Mouse (Mus musculus) lung, embryonic 15.5 days (tissue): ENCODE results near the gene Gm49776. TPM values are rescaled to one million over a fixed set of nuclear protein-coding genes. Genes with fewer than 3 reads are reported as not detected.
A peak's percentile ranks its signal among the peaks of the same experiment; 100 is the strongest.

Experiments
- ATAC-seq: fragments of 200-750 bp; cut with Nextera tagmentation; 2 replicates; pipeline ENCODE4 v1.8.0; 2017; ENCODE audit warnings: moderate number of reproducible peaks, borderline replicate concordance; ENCODE audit not compliant: low FRiP score, low TSS enrichment; ENCODE audit errors: extremely low read depth
- H3K27ac ChIP-seq: fragments of 300-500 bp; sonication (generic); 2 replicates; pipeline ENCODE4 v1.5.1; 2015; ENCODE audit warnings: moderate library complexity, mild to moderate bottlenecking, inconsistent platforms
- H3K27me3 ChIP-seq: fragments of 300-500 bp; sonication (generic); 2 replicates; pipeline ENCODE4 v1.6.1; 2015; ENCODE audit warnings: inconsistent platforms
- H3K36me3 ChIP-seq: fragments of 300-500 bp; sonication (generic); 2 replicates; pipeline ENCODE4 v1.6.1; 2015; ENCODE audit warnings: inconsistent platforms
- H3K4me1 ChIP-seq: fragments of 300-500 bp; sonication (generic); 2 replicates; pipeline ENCODE4 v1.6.1; 2015; ENCODE audit warnings: inconsistent platforms
- H3K4me2 ChIP-seq: fragments of 300-500 bp; sonication (generic); 2 replicates; pipeline ENCODE4 v1.6.1; 2015; ENCODE audit warnings: inconsistent platforms, mild to moderate bottlenecking, moderate library complexity
- H3K4me3 ChIP-seq: fragments of 300-500 bp; sonication (generic); 2 replicates; pipeline ENCODE4 v1.5.1; 2015; ENCODE audit warnings: mild to moderate bottlenecking, inconsistent platforms
- H3K9ac ChIP-seq: fragments of 300-500 bp; sonication (generic); 2 replicates; pipeline ENCODE4 v1.6.1; 2015; ENCODE audit warnings: inconsistent platforms
- H3K9me3 ChIP-seq: fragments of 300-500 bp; sonication (generic); 2 replicates; pipeline ENCODE4 v1.6.1; 2016; ENCODE audit warnings: inconsistent platforms
- WGBS: fragments of 180-500 bp; shearing (Covaris S2); methylation state at CpG from one replicate; pipeline ENCODE4 v1.1.7; 2015; 5-methylcytosine and 5-hydroxymethylcytosine counted together
- polyA plus RNA-seq: library from polyadenylated mRNA; unstranded; fragments of >200 nt; fragmentation: Nextera tagmentation; extraction: Ambion mirVana; gene quantifications from 2 replicates; pipeline ENCODE4 v1.2.1, GENCODE M21; 2015

Gm49776 gene
- polyA plus RNA-seq, 1 experiment from 2014 or later: 2.4 TPM

GRCm38 (mm10) chr16:18217579-18217978, 40.5 kb downstream of the Gm49776 start, which contains the start of gene Ccdc188:
Gene Ccdc188, plus strand, starts transcription at chr16:18217879.
- WGBS: 86% methylated on average over 4 of the region's 4 CpGs
- Histone ChIP-seq H3K4me2 (no peak within 1 kb of the TSS), H3K4me3 (no peak within 1 kb of the TSS), H3K9ac (no peak within 1 kb of the TSS), H3K9me3 (no peaks in the 10 kb centered on the region), H3K36me3 (peaks cover 1% of the 10 kb centered on the region; the same call in 1 of the 2 replicates), H3K4me1 (peaks cover 19% of the 10 kb centered on the region), H3K27ac (no peak within 1 kb of the TSS), H3K27me3 (no peaks in the 10 kb centered on the region)
- no peak for ATAC-seq

DNA sequence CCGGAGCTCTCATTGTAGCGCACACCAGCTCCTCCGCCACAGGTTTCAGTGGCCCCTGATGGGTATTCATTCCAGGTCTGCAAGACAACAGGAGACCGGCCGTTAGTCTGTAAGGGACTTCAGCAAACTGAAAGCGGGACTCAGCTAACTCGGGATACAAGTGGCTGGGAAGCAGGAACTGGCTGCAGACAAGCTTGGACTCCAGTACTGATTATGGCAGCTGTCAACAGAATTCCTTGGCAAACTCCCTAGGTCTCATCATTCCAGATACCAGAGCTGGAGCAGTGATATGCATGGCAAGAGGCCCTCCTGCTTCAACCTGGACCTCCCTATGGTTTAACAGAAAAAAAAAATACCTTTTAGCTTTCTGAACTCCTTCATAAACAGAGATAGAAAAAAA, 43.3 kb downstream of the Gm49776 start:
- 69% methylated on average over 7 of the region's 7 CpGs for WGBS
- Histone ChIP-seq H3K27me3 (no peaks in the 10 kb centered on the region), H3K4me2 (no peak overlapping the region), H3K27ac (no peak overlapping the region), H3K36me3 (no peaks in the 10 kb centered on the region), H3K4me3 (no peak overlapping the region), H3K9me3 (no peaks in the 10 kb centered on the region), H3K9ac (no peak overlapping the region), H3K4me1 (peaks cover 10% of the 10 kb centered on the region)
- no peak for ATAC-seq

GRCm38 (mm10) chr16:18213689-18214088, 44.4 kb downstream of the Gm49776 start:
- ATAC-seq: no peak
- no peak overlapping the region for H3K4me3 ChIP-seq
- no peak overlapping the region for H3K9ac ChIP-seq
- H3K27me3 ChIP-seq: no peaks in the 10 kb centered on the region
- WGBS: 44% methylated on average over 6 of the region's 6 CpGs
- peaks cover 5% of the 10 kb centered on the region; the same call in 1 of the 2 replicates for H3K4me1 ChIP-seq
- H3K36me3 ChIP-seq: no peaks in the 10 kb centered on the region
- no peak overlapping the region for H3K27ac ChIP-seq
- no peak overlapping the region for H3K4me2 ChIP-seq
- no peaks in the 10 kb centered on the region for H3K9me3 ChIP-seq

DNA sequence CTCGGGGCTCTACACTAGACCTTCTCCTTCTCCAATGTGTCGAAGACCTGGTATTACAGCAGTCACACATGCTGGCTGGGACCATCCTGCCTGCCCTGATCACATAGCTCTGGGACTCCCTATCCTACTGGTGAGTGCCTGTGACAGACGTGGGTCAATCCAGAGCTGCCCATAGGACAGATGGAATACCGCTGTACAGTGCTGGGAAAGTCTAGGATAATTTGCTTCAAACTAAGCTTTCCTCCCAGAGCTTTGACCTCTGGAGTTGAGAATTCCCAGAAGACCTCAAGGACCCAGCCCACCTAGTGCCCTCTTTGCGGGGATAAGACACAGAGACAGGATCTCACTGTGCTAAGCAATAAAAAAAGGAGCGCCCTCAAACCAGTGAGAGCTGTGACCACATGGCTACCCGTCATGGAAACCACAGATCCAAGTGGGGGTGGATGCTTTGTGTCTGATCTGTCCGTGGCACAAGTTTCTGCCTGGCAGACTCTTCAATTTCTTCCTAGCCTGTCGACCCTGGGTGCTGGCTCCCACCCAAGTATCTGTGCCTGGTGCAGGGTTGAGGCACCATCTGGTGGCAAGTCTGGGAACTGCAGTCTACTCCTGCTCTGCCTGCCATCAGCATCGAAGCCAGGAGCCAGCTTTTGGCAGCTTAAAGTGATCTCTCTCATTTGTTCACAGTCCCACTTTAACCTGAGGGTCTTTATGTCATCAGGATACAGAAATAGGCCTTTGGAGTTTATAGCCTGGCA, 46.5 kb downstream of the Gm49776 start:
- no peaks in the 10 kb centered on the region for H3K27me3 ChIP-seq
- no peak overlapping the region for H3K4me3 ChIP-seq
- H3K27ac ChIP-seq: no peak overlapping the region
- WGBS: 44% methylated on average over 10 of the region's 10 CpGs
- 0 out of 2 replicates have a peak, but pooled peaks have one; percentile 21 for ATAC-seq
- H3K36me3 ChIP-seq: no peaks in the 10 kb centered on the region
- H3K4me2 ChIP-seq: no peak overlapping the region
- no peaks in the 10 kb centered on the region for H3K9me3 ChIP-seq
- no peak overlapping the region for H3K9ac ChIP-seq
- peaks cover 5% of the 10 kb centered on the region; the same call in 1 of the 2 replicates for H3K4me1 ChIP-seq

DNA sequence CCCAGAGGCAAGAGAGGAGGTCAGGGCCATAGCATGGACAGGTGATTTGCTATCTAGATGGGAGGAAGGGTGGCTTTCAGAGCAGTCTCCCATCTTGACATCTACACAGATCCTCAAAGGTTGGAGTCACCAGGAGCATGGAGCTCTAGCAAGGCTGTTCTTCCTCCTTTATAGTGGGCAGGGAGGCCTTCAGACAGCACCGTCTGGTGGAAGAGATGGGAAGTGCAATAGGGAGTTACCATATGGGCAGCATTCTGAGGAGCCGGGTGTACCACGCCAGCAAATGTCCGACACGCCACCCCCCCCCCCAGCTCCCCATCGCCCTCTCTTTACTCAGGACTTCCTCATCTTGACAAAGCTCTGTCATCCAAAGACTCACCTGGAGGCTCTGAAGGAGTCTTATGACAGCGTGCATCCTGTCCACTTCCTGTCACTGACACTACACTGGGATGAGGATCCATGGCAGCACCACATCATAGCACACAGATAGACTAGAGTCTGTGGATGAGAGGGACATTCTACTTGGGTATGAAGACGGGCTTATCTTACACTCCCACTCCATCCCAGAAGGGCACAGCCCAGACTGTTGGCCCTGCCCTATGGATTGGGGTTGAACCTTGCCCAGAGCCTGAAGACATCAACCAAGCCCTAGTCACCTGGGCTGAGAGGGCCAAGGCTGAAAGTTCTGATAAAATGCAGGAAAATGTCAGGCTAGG, 47.3 kb downstream of the Gm49776 start:
- no peaks in the 10 kb centered on the region for H3K27me3 ChIP-seq
- H3K36me3 ChIP-seq: no peaks in the 10 kb centered on the region
- peaks cover 5% of the 10 kb centered on the region; the same call in 1 of the 2 replicates for H3K4me1 ChIP-seq
- H3K9ac ChIP-seq: no peak overlapping the region
- no peaks in the 10 kb centered on the region for H3K9me3 ChIP-seq
- ATAC-seq: 0 out of 2 replicates have a peak, but pooled peaks have one; percentile 2
- H3K4me3 ChIP-seq: no peak overlapping the region
- no peak overlapping the region for H3K27ac ChIP-seq
- H3K4me2 ChIP-seq: no peak overlapping the region
- 23% methylated on average over 8 of the region's 8 CpGs for WGBS

DNA sequence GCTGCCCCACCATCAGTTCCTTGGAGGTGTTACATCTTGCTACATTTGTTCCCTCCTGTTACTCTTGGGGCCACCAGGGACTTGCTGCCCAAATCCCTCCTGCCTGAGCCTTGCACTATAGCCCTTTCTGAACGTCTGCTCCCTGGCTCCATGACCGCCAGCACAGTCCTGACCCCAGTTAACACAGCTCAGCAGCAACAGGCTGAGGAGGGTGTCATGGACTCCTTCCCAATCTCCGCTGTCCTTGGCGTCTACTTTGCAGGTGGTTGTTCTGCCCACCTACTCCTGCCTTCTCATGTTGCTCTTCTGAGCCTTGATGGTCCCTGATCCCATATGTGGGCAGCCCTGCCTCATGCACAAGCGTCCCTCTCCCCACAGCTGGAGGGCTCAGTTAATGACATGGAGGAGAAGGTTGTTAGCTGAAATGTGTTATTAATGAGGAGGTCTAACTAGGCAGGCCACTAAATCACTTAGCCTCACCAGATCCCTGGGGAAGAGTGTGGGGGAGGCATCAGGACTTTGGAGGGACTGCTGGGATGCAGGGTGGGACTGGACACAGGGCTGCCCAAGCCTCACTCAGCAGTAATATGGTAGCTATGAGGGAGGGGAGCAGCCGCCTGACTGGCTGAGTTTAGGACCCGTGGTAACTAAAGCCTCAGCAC, 54.6 kb downstream of the Gm49776 start:
- Histone ChIP-seq H3K4me2 (no peak overlapping the region), H3K36me3 (no peaks in the 10 kb centered on the region), H3K9me3 (no peaks in the 10 kb centered on the region), H3K4me3 (no peak overlapping the region), H3K9ac (no peak overlapping the region), H3K27me3 (no peaks in the 10 kb centered on the region), H3K4me1 (no peaks in the 10 kb centered on the region), H3K27ac (no peak overlapping the region)
- ATAC-seq: no peak
- WGBS: 58% methylated on average over 7 of the region's 7 CpGs

GRCm38 (mm10) chr16:18202061-18202460, 56.1 kb downstream of the Gm49776 start:
- ATAC-seq: no peak
- Histone ChIP-seq H3K27me3 (no peaks in the 10 kb centered on the region), H3K9ac (no peak overlapping the region), H3K9me3 (no peaks in the 10 kb centered on the region), H3K4me2 (no peak overlapping the region), H3K36me3 (no peaks in the 10 kb centered on the region), H3K4me1 (no peaks in the 10 kb centered on the region), H3K4me3 (no peak overlapping the region), H3K27ac (no peak overlapping the region)
- 89% methylated on average over 1 of the region's 1 CpGs for WGBS

- H3K4me2 ChIP-seq: no peak overlapping the region
- 27% methylated on average over 1 of the region's 1 CpGs for WGBS
- H3K4me1 ChIP-seq: no peaks in the 10 kb centered on the region
- H3K9me3 ChIP-seq: no peaks in the 10 kb centered on the region
- no peak overlapping the region for H3K4me3 ChIP-seq
- no peak for ATAC-seq
- H3K9ac ChIP-seq: no peak overlapping the region
- H3K36me3 ChIP-seq: no peaks in the 10 kb centered on the region
- H3K27ac ChIP-seq: no peak overlapping the region
- H3K27me3 ChIP-seq: no peaks in the 10 kb centered on the region
Observed at GRCm38 (mm10) chr16:18201620-18202019, 56.5 kb downstream of the Gm49776 start.

DNA sequence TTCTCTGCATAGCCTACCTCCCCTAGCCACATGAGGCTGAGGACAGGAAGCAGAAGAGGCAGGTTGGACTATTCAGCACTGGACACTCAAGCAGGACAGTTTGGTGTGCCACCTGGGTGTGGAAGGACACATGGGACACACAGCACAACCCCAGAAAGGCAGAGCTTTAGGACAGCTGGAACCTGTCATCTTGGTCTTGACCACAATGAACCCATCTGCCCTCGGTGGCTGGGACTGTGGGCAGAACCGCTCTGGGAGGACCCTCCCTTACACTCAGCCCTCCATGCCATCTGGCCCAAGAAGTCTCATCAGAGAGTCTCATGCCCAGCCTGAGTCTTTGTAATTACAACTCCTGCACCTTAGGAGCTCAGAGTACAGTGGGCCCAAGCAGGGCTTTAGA, 58.1 kb downstream of the Gm49776 start:
- WGBS: 69% methylated on average over 2 of the region's 2 CpGs
- Histone ChIP-seq H3K4me3 (no peak overlapping the region), H3K4me1 (0 out of 2 replicates have a peak, but pooled peaks cover 1% of the 10 kb centered on the region), H3K4me2 (no peak overlapping the region), H3K36me3 (no peaks in the 10 kb centered on the region), H3K27ac (no peak overlapping the region), H3K9me3 (no peaks in the 10 kb centered on the region), H3K9ac (no peak overlapping the region), H3K27me3 (no peaks in the 10 kb centered on the region)
- no peak for ATAC-seq

- Histone ChIP-seq H3K9me3 (no peaks in the 10 kb centered on the region), H3K36me3 (no peaks in the 10 kb centered on the region), H3K4me1 (0 out of 2 replicates have a peak, but pooled peaks cover 3% of the 10 kb centered on the region), H3K4me2 (no peak overlapping the region), H3K9ac (no peak overlapping the region), H3K4me3 (no peak overlapping the region), H3K27ac (no peak overlapping the region), H3K27me3 (no peaks in the 10 kb centered on the region)
- ATAC-seq: no peak
- 64% methylated on average over 10 of the region's 10 CpGs for WGBS
Observed at GRCm38 (mm10) chr16:18198365-18199098, 59.6 kb downstream of the Gm49776 start.

DNA sequence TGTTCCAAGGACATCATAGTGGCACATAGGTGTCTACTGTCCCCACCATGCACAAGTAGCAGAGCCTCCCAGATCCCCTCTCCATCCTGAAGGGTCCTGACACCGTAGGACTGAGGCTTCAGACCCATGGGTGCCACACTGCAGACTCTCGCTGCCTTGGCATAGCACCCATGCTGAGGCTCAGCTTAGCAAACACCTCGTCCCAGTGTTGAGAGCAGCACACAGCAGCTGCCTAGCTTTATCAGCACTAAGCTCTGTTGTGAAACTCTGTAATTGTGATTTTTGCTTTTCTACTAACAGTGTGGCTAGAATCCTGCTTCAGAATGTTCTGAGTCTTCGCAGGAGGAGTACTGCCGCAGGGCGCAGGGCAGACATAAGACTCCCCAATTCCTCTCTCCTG, 60.2 kb downstream of the Gm49776 start:
- Histone ChIP-seq H3K9ac (no peak overlapping the region), H3K36me3 (no peaks in the 10 kb centered on the region), H3K27me3 (no peaks in the 10 kb centered on the region), H3K4me3 (no peak overlapping the region), H3K4me1 (0 out of 2 replicates have a peak, but pooled peaks cover 3% of the 10 kb centered on the region), H3K27ac (no peak overlapping the region), H3K9me3 (no peaks in the 10 kb centered on the region), H3K4me2 (no peak overlapping the region)
- 72% methylated on average over 6 of the region's 6 CpGs for WGBS
- ATAC-seq: no peak
